Mouse (Mus musculus) thymus, adult 18-20 months (tissue): ENCODE measurements around the gene Plac9b.
"Not testable (repeated sequence)": the region's sequence is repeated elsewhere in the genome, so short reads cannot be mapped to it uniquely, and the experiment has no call there.

ENCODE experiments used
- DNase-seq, 2 experiments: peaks; one replicate each; pipeline ENCODE4 v3.0.0; 2022; ENCODE audit warnings: mixed read lengths in 2 of 2

Gene Plac9b

GRCm38 (mm10) chr14:26182380-26182779, at the start of gene Plac9b:
Plac9b (minus strand) TSS chr14:26182480.
- not testable (repeated sequence) for DNase-seq

- not testable (repeated sequence) for DNase-seq
Observed at GRCm38 (mm10) chr14:26216233-26217000, 34.1 kb upstream of the Plac9b start.

GRCm38 (mm10) chr14:26206926-26207247, 24.6 kb upstream of the Plac9b start, which contains the start of gene Tmem254b:
Tmem254b (minus strand) TSS chr14:26207041.
- not testable (repeated sequence) for DNase-seq

- DNase-seq: not testable (repeated sequence)
Observed at GRCm38 (mm10) chr14:26206197-26206925, 24.1 kb upstream of the Plac9b start.

- not testable (repeated sequence) for DNase-seq
Observed at GRCm38 (mm10) chr14:26197851-26198250, 15.6 kb upstream of the Plac9b start.

GRCm38 (mm10) chr14:26188361-26188760, 6.1 kb upstream of the Plac9b start:
- not testable (repeated sequence) for DNase-seq

GRCm38 (mm10) chr14:26186638-26187037, 4.4 kb upstream of the Plac9b start:
- DNase-seq: not testable (repeated sequence)

- DNase-seq: not testable (repeated sequence)
Observed at GRCm38 (mm10) chr14:26181660-26182059, 620 bp downstream of the Plac9b start.

- not testable (repeated sequence) for DNase-seq
Observed at GRCm38 (mm10) chr14:26175028-26175427, 7.3 kb downstream of the Plac9b start.

- not testable (repeated sequence) for DNase-seq
Observed at GRCm38 (mm10) chr14:26173955-26174354, 8.3 kb downstream of the Plac9b start.

- not testable (repeated sequence) for DNase-seq
Observed at GRCm38 (mm10) chr14:26165266-26165665, 17.0 kb downstream of the Plac9b start.

GRCm38 (mm10) chr14:26162423-26162822, 19.9 kb downstream of the Plac9b start:
- not testable (repeated sequence) for DNase-seq

- not testable (repeated sequence) for DNase-seq
Observed at GRCm38 (mm10) chr14:26161156-26161555, 21.1 kb downstream of the Plac9b start.

GRCm38 (mm10) chr14:26156032-26156431, 26.2 kb downstream of the Plac9b start:
- DNase-seq: not testable (repeated sequence)

- DNase-seq: not testable (repeated sequence)
Observed at GRCm38 (mm10) chr14:26147095-26147494, 35.2 kb downstream of the Plac9b start.

- not testable (repeated sequence) for DNase-seq
Observed at GRCm38 (mm10) chr14:26119095-26119494, 63.2 kb downstream of the Plac9b start.

GRCm38 (mm10) chr14:26118550-26119000, 63.7 kb downstream of the Plac9b start:
- not testable (repeated sequence) for DNase-seq

GRCm38 (mm10) chr14:26118150-26118549, 64.1 kb downstream of the Plac9b start, which contains the start of gene Duxbl2:
Duxbl2 (plus strand) TSS chr14:26118349.
- not testable (repeated sequence) for DNase-seq
